Mouse (Mus musculus) lung, adult 2 months (tissue): ENCODE results near the gene Rab29. TPM values are rescaled to one million over a fixed set of nuclear protein-coding genes. Genes with fewer than 3 reads are reported as not detected.

Experiments used
- DNase-seq: peaks from one replicate; pipeline ENCODE4 v3.0.0; 2022
- H3K4me1 ChIP-seq: fragments of 200-500 bp; 2 replicates; pipeline ENCODE4 v1.6.1; 2011; ENCODE audit warnings: low read length; ENCODE audit not compliant: control insufficient read depth, insufficient read depth
- H3K4me3 ChIP-seq: fragments of 200-500 bp; replicated peaks from 2 replicates; pipeline ENCODE3; 2011; ENCODE audit warnings: low read depth, mild to moderate bottlenecking, control low read depth, low read length; ENCODE audit errors: extremely low read depth
- CTCF ChIP-seq: fragments of 200-500 bp; IDR thresholded peaks from 2 replicates; pipeline ENCODE4 v1.5.1; 2011; ENCODE audit warnings: mild to moderate bottlenecking, low read length, control low read depth; ENCODE audit not compliant: insufficient read depth
- POLR2A ChIP-seq: fragments of 200-500 bp; IDR thresholded peaks from 2 replicates; pipeline ENCODE4 v1.6.1; 2011; ENCODE audit warnings: low read depth, mild to moderate bottlenecking, control low read depth, low read length, borderline replicate concordance; ENCODE audit errors: extremely low read depth
- WGBS: fragments of 180-500 bp; shearing (Covaris S2); methylation state at CpG from one replicate; pipeline ENCODE4 v1.1.7; 2018; 5-methylcytosine and 5-hydroxymethylcytosine counted together
- polyA plus RNA-seq: library from polyadenylated mRNA; depleted of rRNA; stranded (reverse); fragments of >200 nt; gene quantifications from 2 replicates; pipeline ENCODE4 v1.2.3, GENCODE M21; 2012

The Rab29 gene
- polyA plus RNA-seq, 1 experiment: 31.5 TPM

GRCm38 (mm10) chr1:131844883-131845282 is 22.1 kb upstream of the Rab29 start:
- H3K4me3 ChIP-seq: no peak overlapping the region
- WGBS: 82% methylated on average over 8 of the region's 8 CpGs
- TF ChIP-seq CTCF: no peak
- no peak for TF ChIP-seq POLR2A
- H3K4me1 ChIP-seq: no peaks in the 10 kb centered on the region
- DNase-seq: no peak

GRCm38 (mm10) chr1:131846255-131846654 is 20.8 kb upstream of the Rab29 start:
- peak; percentile 76 for TF ChIP-seq CTCF
- TF ChIP-seq POLR2A: no peak
- 64% methylated on average over 5 of the region's 5 CpGs for WGBS
- DNase-seq: peak; percentile 63

GRCm38 (mm10) chr1:131861811-131862210 is 5.2 kb upstream of the Rab29 start:
- 80% methylated on average over 4 of the region's 4 CpGs for WGBS
- no peak for DNase-seq
- no peak overlapping the region for H3K4me3 ChIP-seq
- no peaks in the 10 kb centered on the region for H3K4me1 ChIP-seq
- no peak for TF ChIP-seq POLR2A
- TF ChIP-seq CTCF: no peak

More at GRCm38 (mm10) chr1:131846255-131846654, 20.8 kb upstream of the Rab29 start:
- H3K4me3 ChIP-seq: no peak overlapping the region
- no peaks in the 10 kb centered on the region for H3K4me1 ChIP-seq

- H3K4me1 ChIP-seq: no peaks in the 10 kb centered on the region; the same call in 1 of the 2 replicates
- no peak overlapping the region for H3K4me3 ChIP-seq
- TF ChIP-seq POLR2A (no peak), CTCF (no peak)
- 79% methylated on average over 5 of the region's 5 CpGs for WGBS
- DNase-seq: no peak
Measured at GRCm38 (mm10) chr1:131865596-131865995, 1.4 kb upstream of the Rab29 start.

GRCm38 (mm10) chr1:131866304-131866999 is 572 bp upstream of the Rab29 start:
- Histone ChIP-seq H3K4me3 (no peak overlapping the region), H3K4me1 (no peaks in the 10 kb centered on the region; the same call in 1 of the 2 replicates)
- DNase-seq: no peak
- TF ChIP-seq POLR2A (no peak), CTCF (no peak)
- 52% methylated on average over 6 of the region's 6 CpGs for WGBS

GRCm38 (mm10) chr1:131867946-131868290 is 894 bp downstream of the Rab29 start:
- 12% methylated on average over 10 of the region's 10 CpGs for WGBS
- H3K4me3 ChIP-seq: peak overlapping the region; percentile 84
- no peak for TF ChIP-seq POLR2A
- TF ChIP-seq CTCF: no peak
- no peaks in the 10 kb centered on the region; the same call in 1 of the 2 replicates for H3K4me1 ChIP-seq
- DNase-seq: peak; percentile 42

- Histone ChIP-seq H3K4me3 (no peak overlapping the region), H3K4me1 (no peaks in the 10 kb centered on the region; the same call in 1 of the 2 replicates)
- 94% methylated on average over 2 of the region's 2 CpGs for WGBS
- no peak for DNase-seq
- no peak for TF ChIP-seq POLR2A
- no peak for TF ChIP-seq CTCF
Measured at GRCm38 (mm10) chr1:131869561-131869960, 2.5 kb downstream of the Rab29 start.

GRCm38 (mm10) chr1:131872856-131873255 is 5.8 kb downstream of the Rab29 start:
- H3K4me1 ChIP-seq: no peaks in the 10 kb centered on the region; the same call in 1 of the 2 replicates
- no peak overlapping the region for H3K4me3 ChIP-seq
- DNase-seq: no peak
- WGBS: 63% methylated on average over 1 of the region's 1 CpGs
- no peak for TF ChIP-seq CTCF
- no peak for TF ChIP-seq POLR2A

GRCm38 (mm10) chr1:131879816-131880215 is 12.8 kb downstream of the Rab29 start:
- TF ChIP-seq POLR2A (no peak), CTCF (no peak)

GRCm38 (mm10) chr1:131882787-131883186 is 15.8 kb downstream of the Rab29 start:
- peak; percentile 9 for DNase-seq
- TF ChIP-seq CTCF (no peak), POLR2A (no peak)
- no peaks in the 10 kb centered on the region for H3K4me1 ChIP-seq
- 52% methylated on average over 2 of the region's 2 CpGs for WGBS
- H3K4me3 ChIP-seq: no peak overlapping the region

More at GRCm38 (mm10) chr1:131879816-131880215, 12.8 kb downstream of the Rab29 start:
- 66% methylated on average over 2 of the region's 2 CpGs for WGBS
- H3K4me1 ChIP-seq: no peaks in the 10 kb centered on the region
- no peak for DNase-seq
- H3K4me3 ChIP-seq: no peak overlapping the region

GRCm38 (mm10) chr1:131886173-131886572 is 19.1 kb downstream of the Rab29 start:
- no peak for TF ChIP-seq POLR2A
- no peak for TF ChIP-seq CTCF
- H3K4me1 ChIP-seq: no peaks in the 10 kb centered on the region
- no peak overlapping the region for H3K4me3 ChIP-seq
- 68% methylated on average over 2 of the region's 2 CpGs for WGBS
- DNase-seq: no peak
